Mouse (Mus musculus) thymus, postnatal 0 days (tissue): ENCODE data around the gene Yjefn3. TPM values are rescaled to one million over a fixed set of nuclear protein-coding genes. Genes with fewer than 3 reads are reported as not detected.

Experiments
- DNase-seq: peaks from one replicate; pipeline ENCODE4 v3.0.0-alpha.2; 2015; ENCODE audit warnings: low spot score
- polyA plus RNA-seq: library from polyadenylated mRNA; unstranded; fragments of >200 nt; fragmentation: Nextera tagmentation; extraction: Ambion mirVana; gene quantifications from 2 replicates; pipeline ENCODE4 v1.2.1, GENCODE M21; 2015

The Yjefn3 gene
- polyA plus RNA-seq, 1 experiment from 2014 or later = 3.7 TPM

DNA sequence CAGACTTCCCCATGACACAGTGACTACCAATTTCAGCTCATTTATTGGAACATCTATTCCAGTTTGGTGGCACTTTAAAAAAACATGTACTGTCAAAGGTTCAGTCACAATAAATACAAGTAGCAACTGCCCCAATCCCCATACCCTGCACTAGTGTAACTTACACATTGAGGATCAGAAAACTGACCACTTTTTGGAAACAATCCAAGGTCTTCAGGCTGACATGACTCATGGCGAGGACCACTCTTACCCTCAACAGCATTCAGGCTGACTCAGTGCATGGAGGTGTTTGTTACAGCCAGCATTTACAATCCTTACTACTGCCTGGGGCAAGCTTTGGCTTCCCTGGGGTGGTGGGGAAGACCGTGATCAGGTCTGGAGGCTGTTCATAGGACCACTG, 4.6 kb upstream of the Yjefn3 start:
- no peak for DNase-seq

DNA sequence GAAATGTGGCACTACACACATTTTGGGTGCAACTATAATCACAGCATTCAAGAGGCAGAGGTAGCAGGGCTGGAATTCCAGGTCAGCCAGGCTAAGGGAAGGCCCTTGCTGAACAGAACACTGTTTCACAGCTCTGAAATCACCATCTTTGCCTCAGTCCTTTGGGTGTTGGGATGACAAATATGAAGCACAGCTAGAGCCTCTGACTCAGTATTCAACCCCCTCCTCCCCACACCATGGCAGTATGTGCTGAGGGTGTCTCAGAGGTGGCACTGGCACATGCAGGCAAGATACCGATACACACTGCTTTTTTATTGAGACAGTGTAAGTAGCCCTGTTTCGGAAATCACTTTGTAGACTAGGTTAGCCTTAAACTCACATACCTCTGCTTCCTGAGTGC, 3.7 kb upstream of the Yjefn3 start:
- no peak for DNase-seq

DNA sequence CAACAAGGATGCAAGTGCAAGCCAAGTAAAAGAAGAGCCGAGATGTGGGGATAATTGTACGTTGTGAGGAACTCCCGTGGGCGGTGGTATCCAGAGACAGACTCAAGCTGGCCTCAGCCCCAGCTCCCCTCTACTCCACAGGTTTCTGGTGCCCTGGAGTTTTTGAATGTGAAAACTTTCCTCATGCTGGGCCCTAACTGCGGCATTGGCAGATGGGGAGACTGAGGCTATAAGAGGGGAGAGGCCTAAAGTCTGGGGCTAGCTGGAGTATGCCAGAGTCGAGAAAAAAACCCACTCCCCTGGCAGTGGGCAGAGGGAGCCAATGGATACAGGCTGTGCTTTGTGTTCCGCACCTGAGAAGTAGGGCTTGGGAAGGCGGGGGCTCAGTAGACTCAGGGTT, 1.6 kb upstream of the Yjefn3 start:
- DNase-seq = no peak

DNA sequence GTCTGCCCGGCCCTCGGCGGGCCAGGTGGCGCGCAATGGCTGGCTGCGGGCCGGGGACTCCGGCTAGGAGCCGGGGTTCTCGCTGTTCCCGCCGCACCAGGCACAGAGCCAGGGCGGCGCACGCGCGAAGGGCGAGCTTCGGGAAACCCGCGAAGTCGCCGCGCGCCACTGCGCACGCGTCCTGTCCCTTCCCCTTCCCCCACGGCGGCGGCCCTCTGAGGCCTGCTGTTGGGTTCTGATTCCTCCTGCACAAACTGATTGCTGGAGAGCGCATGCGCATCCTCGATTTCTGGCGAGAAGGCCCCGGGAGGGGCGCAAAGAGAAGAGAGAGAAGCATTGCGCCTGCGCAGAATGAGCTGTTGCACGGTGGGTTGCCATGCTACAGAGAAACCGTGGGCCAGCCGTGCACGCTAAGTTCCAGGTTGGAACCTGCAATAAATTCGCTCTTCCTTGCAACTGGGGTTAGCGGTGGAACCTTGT, 591 bp upstream of the Yjefn3 start:
- peak; percentile 100 for DNase-seq

DNA sequence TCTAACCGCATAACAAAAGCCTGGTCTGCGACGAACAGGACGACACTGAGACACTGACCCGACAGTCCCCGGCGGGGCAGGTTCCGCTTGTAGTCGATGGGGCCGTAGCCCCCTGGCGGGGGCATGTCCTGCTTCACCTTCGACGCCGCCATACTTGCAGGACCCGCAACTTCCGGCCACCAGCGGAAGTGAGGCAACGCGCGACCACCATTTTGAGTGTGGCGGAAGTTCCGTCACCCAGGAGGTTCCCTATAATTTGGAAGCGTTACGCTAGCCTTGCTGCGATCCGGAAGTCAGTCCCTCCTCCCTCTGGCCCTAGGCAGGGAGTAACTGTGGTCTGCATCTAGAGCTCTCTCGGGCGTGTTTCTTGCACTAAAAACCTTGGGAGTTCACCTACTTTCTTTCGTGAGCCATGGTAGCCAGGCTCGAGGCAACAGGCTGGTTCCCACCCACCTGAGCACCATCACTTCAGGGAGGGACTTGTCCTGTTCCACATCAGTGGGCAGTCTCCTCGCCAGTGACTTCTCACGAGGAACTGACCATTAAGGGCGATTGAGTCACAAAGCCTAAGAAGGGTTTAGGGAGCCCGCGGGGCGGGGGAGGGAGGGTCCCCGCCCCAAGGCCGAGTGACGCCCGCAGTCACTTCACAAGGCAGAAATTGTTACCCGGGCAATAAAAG, 889 bp downstream of the Yjefn3 start:
- DNase-seq = peak; percentile 96

DNA sequence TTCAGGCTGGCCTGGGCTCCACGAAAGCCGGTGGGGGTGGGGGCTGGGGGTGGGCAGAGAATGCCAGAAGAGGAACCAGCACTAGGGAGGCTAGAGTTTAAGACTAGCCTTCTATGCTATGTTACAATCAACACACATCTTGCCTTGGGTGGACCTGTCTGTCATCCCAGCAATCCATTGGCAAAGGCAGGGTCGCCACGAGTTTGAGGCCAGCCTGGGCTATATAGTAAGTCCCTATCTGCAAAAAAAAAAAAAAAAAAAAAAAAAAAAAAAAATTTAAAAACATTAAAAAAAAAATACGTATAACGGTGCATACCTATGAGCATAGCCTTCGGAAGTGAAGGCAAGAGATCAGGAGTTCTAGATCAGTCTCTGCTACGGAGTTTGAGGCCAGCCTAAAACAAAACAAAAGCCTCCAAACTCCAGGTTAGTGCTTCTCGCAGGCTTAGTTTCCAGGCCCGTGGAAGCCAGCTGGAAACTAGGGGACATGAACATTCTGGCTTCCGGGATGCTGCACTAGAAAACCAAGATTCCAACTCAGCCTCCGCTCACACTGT, 1.5 kb downstream of the Yjefn3 start:
- DNase-seq = no peak

DNA sequence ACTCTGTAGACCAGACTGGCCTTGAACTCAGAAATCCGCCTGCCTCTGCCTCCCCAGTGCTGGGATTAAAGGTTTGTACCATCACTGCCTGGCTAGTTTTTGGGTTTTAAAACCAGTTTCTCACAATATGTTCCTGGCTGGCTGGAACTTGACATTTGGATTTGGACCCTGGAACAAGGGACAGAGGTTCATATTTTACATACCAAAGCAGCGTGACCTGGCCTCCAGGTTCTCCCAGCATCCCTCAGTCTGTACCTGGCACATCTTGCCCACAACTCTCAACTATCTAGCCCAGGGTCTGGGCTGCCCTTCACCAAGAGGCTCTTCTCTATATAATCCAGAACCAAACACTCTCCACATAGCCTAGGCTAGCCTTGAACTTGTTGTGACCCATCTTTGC, 2.6 kb downstream of the Yjefn3 start:
- no peak for DNase-seq

DNA sequence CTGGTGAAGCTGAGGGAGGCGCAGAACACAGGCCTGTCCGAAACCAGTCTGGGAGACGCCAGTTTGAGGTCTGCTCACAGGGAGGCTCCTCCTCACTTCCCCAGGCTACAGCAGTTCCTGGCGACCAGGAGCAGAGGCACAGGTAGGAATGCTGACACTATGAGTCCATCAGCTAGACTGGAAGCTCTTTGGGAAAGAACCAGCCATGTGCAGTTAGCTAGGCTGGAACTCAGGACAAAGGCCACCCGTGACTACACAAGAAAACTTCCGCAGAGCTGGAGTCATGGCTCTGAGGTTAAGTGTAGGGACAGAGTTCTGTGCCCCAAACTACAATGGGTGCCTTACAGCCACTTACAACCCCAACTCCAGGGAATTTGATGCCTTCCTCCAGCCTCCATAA, 4.7 kb downstream of the Yjefn3 start:
- no peak for DNase-seq

DNA sequence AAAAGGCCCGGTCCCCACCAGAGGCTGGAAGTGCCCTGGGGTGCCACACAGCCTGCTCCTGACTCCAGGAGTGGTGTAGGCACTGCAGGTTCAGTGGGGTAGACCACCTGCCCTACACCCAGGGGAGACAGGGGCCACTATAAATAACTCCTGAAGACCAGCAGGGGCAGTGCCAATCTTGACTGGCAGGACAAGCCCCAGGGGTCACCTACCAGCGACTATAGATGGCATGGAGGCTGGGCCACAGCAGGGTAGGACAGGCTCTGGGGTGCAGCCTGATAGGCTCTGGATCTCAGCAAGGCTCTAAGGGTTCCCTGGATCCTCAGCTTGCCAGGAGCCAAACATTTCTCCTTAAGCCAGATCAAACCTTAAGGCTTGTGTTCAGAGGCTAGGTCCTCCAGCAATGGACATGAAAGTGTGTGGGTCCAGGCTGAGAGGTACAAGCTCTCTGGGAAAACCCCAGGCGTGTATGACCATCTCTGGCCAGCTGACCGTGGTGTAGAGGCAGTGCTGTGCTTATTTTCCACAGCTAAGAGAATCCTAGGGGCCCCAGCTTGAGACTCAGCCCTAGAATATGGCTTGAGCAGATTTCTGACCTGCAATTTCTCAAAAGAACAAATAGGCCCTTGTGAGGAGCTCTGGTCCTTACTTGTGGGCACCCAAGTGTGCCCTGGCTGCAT, 6.6 kb downstream of the Yjefn3 start:
- DNase-seq = no peak

DNA sequence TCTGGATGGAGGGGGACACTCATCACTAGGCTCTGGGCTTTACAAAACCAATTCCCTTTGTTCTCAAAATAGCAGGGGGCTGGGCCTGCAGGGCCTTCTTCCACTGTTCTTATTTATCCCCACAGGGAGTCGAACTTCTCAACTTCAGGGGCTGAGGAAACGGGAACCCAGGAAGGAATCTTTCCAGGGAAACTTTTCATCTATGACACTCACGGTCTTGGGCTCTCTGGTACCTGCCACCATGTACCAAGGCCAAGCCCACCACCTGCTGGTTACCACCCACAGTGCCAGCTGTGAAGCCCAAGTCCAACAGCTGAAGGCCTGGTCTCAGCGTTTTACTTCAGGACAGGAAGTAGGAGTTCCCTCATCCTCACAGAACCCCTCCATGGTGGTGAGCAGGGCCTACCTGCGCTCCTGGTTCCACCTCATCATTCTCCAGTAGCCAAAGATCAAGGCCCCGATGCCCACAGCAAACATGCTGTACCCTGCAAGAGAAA, 7.6 kb downstream of the Yjefn3 start:
- no peak for DNase-seq

DNA sequence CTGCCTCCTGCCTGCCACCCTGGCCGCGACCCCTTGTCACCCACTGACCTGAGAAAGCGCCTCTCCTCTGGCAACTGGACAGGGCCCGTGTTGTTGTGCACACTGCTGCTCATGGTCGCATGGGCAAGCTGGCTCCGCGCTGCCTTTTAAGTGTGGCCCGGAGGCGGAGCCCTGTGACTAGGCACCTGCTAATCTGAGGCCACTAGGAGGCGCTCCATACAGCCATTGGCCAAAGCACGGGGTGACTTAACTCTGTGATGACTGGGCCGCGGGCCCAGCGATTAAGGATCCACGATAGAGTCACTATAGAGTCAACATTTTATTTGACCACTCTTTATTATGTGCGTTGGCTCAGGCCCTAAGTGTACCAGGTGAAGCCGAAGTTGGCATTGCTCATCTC, 8.6 kb downstream of the Yjefn3 start:
- peak; percentile 40 for DNase-seq

DNA sequence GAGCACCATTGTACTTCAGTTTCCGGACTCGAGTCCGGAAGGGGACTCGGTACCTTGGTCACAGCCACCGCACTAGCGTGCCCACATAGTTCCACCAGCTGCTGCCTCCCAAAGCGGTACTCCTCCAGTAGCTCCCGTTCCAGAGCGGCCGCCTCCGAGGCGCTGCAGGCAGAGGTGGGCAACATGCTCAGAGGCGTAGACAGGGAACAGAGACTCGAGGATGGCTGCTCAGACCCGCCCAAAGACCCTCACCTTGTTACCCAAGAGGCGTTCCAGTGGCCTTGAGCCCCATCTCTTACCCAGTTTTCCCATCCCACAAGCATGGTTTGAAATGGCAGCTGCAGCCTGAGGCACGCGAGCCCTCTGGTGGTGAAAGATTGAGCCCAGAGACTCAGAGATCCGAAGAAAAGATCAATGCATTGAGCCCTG, 11.7 kb downstream of the Yjefn3 start:
- peak; percentile 42 for DNase-seq

DNA sequence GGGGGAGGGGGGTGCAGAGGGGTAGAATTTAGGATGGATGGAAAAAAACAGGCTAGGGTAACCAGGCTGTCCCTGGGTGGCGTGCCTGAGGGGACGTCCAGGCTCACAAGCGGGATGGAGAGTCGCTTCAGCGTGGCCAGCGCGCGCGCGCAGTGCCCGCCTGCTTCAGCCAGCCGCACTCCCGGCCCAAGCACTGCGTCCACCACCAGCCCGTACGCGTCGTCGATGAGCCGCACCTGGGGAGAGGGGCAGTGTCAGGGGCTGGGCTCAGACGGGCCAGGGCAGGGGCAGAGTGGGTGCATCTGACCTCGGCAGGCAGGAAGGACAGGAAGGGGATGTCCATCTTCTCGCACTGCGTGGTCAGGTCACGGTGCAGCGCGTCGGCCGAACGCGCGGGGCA, 13.6 kb downstream of the Yjefn3 start:
- DNase-seq = no peak

DNA sequence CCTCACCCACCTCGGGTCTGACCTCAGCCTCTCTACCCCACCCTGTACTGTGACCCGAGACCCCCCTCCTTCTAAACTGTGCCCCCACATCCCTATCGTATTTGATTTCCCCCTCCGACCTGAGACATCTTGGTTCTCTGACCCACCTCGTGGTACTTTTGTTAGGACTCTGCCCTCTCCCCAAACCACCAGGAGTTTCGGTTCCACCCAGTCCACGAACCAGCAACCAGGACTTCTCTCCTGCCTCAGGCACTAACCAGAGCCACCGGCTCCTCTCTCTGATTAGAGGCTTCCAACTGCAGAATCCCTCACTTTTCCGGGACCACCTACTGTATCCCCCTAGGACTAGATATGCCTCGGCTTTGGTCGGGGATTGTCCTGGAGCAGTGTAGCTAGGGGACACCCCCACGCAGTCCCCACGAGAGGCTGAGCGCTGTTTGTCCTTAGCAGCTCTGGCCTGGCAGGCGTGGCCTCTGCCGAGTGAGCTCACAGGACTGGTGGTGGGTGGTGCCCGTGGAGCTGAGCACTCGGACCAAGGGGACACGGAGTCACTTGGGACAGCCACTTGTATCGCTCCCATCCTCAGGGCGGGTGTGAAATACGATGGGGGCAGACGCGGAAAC, 14.2 kb downstream of the Yjefn3 start:
- DNase-seq = no peak

DNA sequence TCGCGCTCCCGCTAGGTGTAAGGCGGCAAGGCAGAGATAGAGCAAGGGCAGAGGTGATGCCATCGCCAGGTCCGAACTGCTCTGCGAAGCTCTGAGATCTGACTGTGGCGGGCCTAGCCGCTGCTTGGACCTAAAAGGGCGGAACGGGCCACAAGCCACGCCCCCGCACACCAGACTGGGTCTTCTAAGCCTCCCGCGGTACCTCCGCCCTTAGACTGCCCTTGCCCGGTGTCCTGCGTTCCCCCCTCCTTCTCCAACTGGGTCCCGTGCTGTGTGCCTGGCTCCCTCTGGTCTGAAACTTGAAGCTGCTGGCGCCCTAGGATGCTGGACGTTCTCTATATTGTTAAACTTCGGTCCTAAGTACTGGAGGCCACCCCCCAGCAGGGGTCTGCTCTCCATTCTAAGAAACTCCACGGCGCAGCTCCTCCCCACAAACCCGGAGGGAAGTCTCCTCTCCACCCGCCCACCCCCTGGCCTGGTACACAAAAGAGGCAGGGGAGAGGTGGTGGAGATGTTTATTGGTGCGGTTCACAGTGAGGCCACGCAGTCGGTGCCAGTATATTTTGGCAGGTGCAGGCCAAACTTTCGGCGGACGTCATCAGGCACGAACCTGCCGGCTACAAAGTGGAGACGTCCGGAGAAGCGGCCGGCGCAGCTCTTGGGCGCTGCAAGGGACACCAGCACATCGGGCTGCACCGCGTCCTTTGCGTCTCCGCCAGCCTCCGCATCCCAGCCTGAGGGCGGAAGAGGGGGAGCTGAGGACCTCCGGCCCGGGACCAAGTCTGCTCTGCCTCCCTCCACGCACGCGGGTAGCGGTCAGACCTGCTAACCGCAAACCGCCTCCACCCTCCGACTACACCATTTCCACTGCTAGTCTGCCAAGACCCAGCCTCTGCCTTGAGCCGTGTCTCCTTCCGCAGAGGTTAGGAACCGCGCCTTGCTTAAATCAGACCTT, 14.9 kb downstream of the Yjefn3 start, which contains the start of gene Cilp2:
Cilp2 (minus strand) TSS at position 399 of the 955 bp plus-strand sequence.
- DNase-seq = no peak

DNA sequence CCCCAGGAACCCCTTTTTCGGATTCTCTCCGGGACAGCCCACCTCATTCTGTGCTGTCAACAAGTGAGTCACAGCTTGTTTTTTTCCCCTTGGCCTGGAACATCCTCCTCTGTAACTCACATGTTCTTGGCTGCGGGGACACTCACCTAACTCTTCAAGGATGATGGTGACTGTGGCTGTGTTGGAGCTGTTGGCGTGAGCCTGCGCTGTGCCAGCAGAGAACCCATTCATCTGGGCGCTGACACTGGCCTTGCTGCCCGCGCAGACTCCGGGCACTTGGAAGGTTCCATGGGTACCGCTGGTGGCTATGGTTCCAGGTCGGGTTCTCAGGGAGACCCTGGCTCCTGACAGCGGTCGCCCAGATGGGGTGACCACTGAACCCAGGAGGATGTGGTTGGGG, 18.4 kb downstream of the Yjefn3 start:
- DNase-seq = no peak

DNA sequence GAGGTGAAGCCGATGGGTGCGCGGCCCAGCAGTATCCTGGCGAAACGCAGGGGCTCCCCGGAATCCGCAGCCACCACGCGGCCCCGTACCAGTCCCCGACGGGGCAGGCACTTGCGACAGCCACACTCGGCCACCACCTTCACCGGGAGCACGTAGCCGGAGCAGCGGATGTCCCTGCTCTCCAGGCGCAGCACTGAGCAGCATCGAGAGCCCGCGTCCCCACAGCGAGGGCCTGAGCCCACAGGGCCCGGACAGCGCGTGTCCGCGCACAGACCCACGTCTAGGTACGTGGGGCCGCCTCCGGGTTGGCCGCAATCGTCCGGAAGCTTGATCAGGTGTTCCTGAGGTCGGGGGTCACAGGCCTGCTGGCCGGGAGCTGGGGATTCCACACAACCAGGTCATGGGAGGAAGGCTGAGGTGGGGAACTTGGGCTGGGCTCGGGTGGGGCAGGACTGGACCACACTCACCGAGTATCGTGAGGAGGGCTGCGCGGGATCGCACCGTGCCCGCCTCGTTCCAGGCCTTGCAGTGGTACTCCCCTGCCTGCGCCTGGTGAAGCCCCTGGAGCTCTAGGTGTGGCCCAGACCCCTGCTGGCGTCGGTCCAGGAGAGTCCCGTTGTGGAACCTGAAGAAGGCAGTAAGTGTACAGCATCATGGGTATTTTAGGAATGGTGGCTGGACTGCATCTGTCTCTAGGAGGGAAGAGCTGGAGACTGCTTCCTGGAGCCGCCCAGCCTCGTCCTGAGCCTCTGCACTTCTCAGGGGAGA, 19.5 kb downstream of the Yjefn3 start:
- no peak for DNase-seq

DNA sequence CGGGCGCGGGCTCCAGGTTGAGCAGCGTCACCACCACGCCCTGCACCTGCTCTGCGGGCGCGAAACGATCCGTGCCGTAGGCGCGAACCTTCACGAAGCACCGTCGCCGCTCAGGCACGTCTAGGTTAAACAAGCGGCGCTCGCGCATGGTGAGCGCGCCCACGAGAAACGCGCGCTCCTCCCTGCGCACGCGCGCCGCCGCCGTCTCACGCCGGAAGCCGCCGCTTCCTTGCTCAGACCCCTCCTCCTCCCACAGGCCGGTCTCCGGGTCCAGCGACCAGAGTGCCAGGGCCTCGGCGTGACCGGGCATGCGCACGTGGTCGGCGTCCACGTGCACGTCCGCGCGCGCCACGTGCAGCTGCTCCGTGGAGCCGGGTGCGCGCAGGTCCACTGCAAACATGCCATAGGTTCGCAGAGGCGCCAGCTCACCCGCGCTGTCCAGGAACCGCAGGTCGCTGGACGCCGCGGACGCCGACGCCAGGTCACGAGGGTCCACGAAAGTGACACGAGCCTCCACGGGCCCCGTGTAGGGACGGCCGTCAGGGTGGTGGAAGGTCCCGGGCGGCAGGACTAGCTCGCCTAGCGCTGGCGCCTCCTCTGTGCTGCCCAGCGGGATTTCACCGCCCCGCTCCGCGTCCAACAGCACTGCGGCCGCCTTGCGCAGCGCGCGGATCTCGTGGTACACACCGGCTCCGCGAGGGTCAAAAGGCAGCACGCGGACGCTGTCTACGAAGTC, 20.3 kb downstream of the Yjefn3 start:
- DNase-seq = peak; percentile 58

DNA sequence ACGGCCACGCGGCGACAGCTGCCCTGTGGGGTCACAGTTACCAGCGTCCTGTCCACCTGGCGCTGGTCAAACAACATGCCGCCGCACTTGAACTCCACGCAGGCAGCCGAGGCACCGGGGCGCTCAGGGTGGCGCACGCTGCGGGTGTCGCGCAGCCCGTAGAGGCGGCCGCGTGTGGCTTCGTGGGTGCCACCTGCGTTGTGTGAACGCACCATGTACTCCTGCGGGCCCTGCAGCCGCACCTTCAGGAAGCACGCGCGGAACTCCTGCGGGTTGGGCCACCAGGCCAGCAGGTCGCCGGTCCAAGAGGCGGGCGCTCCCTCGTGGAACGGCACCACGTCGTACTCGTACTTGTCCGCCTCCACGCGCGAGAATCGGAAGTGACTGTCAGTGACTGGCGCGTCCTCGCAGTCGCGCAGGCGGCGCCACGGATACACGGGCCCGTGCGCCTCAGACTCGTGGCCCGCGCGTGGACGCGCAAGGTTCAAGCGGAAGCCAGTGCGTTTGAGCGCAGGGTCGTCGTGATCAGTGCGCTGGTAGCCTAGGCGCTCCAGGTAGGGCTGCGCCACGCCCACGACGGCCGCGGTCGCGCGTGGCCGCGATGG, 21.1 kb downstream of the Yjefn3 start:
- DNase-seq = no peak
